Mouse (Mus musculus) CH12.LX (cell line): Measurements from ENCODE around the gene Ascc2. TPM values are rescaled to one million over a fixed set of nuclear protein-coding genes. Genes with fewer than 3 reads are reported as not detected.

Experiments used
- DNase-seq: peaks from one replicate; pipeline ENCODE4 v3.0.0-alpha.2; 2013; ENCODE audit errors: extremely low read depth
- H3K27ac ChIP-seq: 2 replicates; pipeline ENCODE4 v1.5.1; 2012; ENCODE audit warnings: low read depth, mild to moderate bottlenecking, control low read depth, moderate library complexity; ENCODE audit not compliant: insufficient read depth
- H3K27me3 ChIP-seq: replicated peaks from 2 replicates; pipeline ENCODE3; 2012; ENCODE audit warnings: inconsistent platforms
- H3K36me3 ChIP-seq, 2 experiments: replicated peaks in 1 of 2; 2 replicates each; pipeline versions ENCODE3 to v1.6.1; 2012; ENCODE audit warnings: inconsistent platforms in 1 of 2, low read length in 1 of 2, mild to moderate bottlenecking in 1 of 2, mixed read lengths in 1 of 2, moderate library complexity in 1 of 2; ENCODE audit not compliant: control insufficient read depth in 1 of 2, insufficient read depth in 1 of 2
- H3K4me1 ChIP-seq, 2 experiments: 2 replicates each; pipeline ENCODE4 v1.6.1; 2012; ENCODE audit warnings: inconsistent platforms in 1 of 2, moderate library complexity in 1 of 2; ENCODE audit not compliant: insufficient read depth in 2 of 2, control insufficient read depth in 1 of 2
- H3K4me2 ChIP-seq: 2 replicates; pipeline ENCODE4 v1.6.1; 2012; ENCODE audit warnings: low read depth, mild to moderate bottlenecking, control low read depth; ENCODE audit not compliant: poor library complexity, insufficient read depth, severe bottlenecking
- H3K4me3 ChIP-seq, 3 experiments: fragments of 150-350 bp in 1 of 3; sonication (generic) in 1 of 3; replicated peaks in 1 of 3; 2 replicates each; pipeline versions ENCODE3 to v1.5.1; 2011 to 2012; ENCODE audit warnings: low read depth in 2 of 3, low read length in 2 of 3, mild to moderate bottlenecking in 2 of 3, moderate library complexity in 2 of 3, control low read depth in 1 of 3, improper control_type of control experiment in 1 of 3, inconsistent platforms in 1 of 3, mixed read lengths in 1 of 3; ENCODE audit not compliant: poor library complexity in 1 of 3
- H3K79me2 ChIP-seq: replicated peaks from 2 replicates; pipeline ENCODE4 v1.6.1; 2012; ENCODE audit warnings: mild to moderate bottlenecking, moderate library complexity; ENCODE audit not compliant: control insufficient read depth, poor library complexity, insufficient read depth, severe bottlenecking; ENCODE audit errors: extremely low read depth
- H3K9ac ChIP-seq: 2 replicates; pipeline ENCODE4 v1.6.1; 2012; ENCODE audit warnings: low read depth, mild to moderate bottlenecking, control low read depth, moderate library complexity; ENCODE audit not compliant: insufficient read depth
- H3K9me3 ChIP-seq: replicated peaks from 2 replicates; pipeline ENCODE3; 2012; ENCODE audit warnings: low read length, inconsistent platforms, mixed read lengths
- BHLHE40 ChIP-seq: IDR thresholded peaks from 2 replicates; pipeline ENCODE4 v1.6.1; 2011; ENCODE audit warnings: mild to moderate bottlenecking, low read depth, low read length, improper control_type of control experiment
- CHD1 ChIP-seq: IDR thresholded peaks from 2 replicates; pipeline ENCODE4 v1.6.1; 2012; ENCODE audit warnings: low read depth, low read length, improper control_type of control experiment, inconsistent platforms
- CHD2 ChIP-seq: IDR thresholded peaks from 2 replicates; pipeline ENCODE4 v1.6.1; 2011; ENCODE audit warnings: low read length, improper control_type of control experiment
- CTCF ChIP-seq, 2 experiments: IDR thresholded peaks in 1 of 2; conservative IDR thresholded peaks in 1 of 2; 2 replicates each; pipeline ENCODE4 v1.5.1; 2011 to 2012; ENCODE audit warnings: low read depth in 2 of 2, low read length in 2 of 2, improper control_type of control experiment in 1 of 2, inconsistent platforms in 1 of 2, mild to moderate bottlenecking in 1 of 2, moderate library complexity in 1 of 2
- E2F4 ChIP-seq: IDR thresholded peaks from 2 replicates; pipeline ENCODE4 v1.6.1; 2011; ENCODE audit warnings: low read depth, low read length, improper control_type of control experiment; ENCODE audit not compliant: insufficient replicate concordance
- ELF1 ChIP-seq: IDR thresholded peaks from 2 replicates; pipeline ENCODE4 v1.6.1; 2014; ENCODE audit warnings: low read depth, mild to moderate bottlenecking, inconsistent platforms, low read length, improper control_type of control experiment
- EP300 ChIP-seq: IDR thresholded peaks from 2 replicates; pipeline ENCODE4 v1.6.1; 2011; ENCODE audit warnings: low read length, improper control_type of control experiment
- ETS1 ChIP-seq: conservative IDR thresholded peaks from 2 replicates; pipeline ENCODE4 v1.6.1; 2012; ENCODE audit warnings: low read depth, mild to moderate bottlenecking, inconsistent platforms, low read length, improper control_type of control experiment, moderate library complexity
- GABPA ChIP-seq: IDR thresholded peaks from 2 replicates; pipeline ENCODE4 v1.6.1; 2012; ENCODE audit warnings: low read depth, low read length, improper control_type of control experiment, inconsistent platforms; ENCODE audit not compliant: insufficient replicate concordance
- HCFC1 ChIP-seq: IDR thresholded peaks from 2 replicates; pipeline ENCODE4 v1.6.1; 2012; ENCODE audit warnings: low read depth, mild to moderate bottlenecking, inconsistent platforms, low read length, improper control_type of control experiment
- IRF4 ChIP-seq: IDR thresholded peaks from 2 replicates; pipeline ENCODE4 v1.6.1; 2014; ENCODE audit warnings: low read depth, mild to moderate bottlenecking, inconsistent platforms, low read length, improper control_type of control experiment
- JUN ChIP-seq: IDR thresholded peaks from 2 replicates; pipeline ENCODE4 v1.6.1; 2011; ENCODE audit warnings: low read depth, mild to moderate bottlenecking, low read length, improper control_type of control experiment, moderate library complexity; ENCODE audit not compliant: insufficient read depth
- JUND ChIP-seq: conservative IDR thresholded peaks from 2 replicates; pipeline ENCODE4 v1.6.1; 2011; ENCODE audit warnings: low read depth, low read length, improper control_type of control experiment
- KAT2A ChIP-seq: IDR thresholded peaks from 2 replicates; pipeline ENCODE4 v1.6.1; 2012; ENCODE audit warnings: low read length, improper control_type of control experiment, inconsistent platforms; ENCODE audit not compliant: insufficient replicate concordance
- MAFK ChIP-seq: IDR thresholded peaks from 2 replicates; pipeline ENCODE4 v1.6.1; 2011; ENCODE audit warnings: low read length, improper control_type of control experiment; ENCODE audit not compliant: insufficient replicate concordance
- MAX ChIP-seq: IDR thresholded peaks from 2 replicates; pipeline ENCODE4 v1.6.1; 2011; ENCODE audit warnings: low read length, improper control_type of control experiment
- MAZ ChIP-seq: IDR thresholded peaks from 2 replicates; pipeline ENCODE4 v1.6.1; 2012; ENCODE audit warnings: low read depth, mild to moderate bottlenecking, inconsistent platforms, low read length, improper control_type of control experiment, moderate library complexity
- MEF2A ChIP-seq: IDR thresholded peaks from 2 replicates; pipeline ENCODE4 v1.6.1; 2014; ENCODE audit warnings: low read depth, mild to moderate bottlenecking, inconsistent platforms, low read length, improper control_type of control experiment, borderline replicate concordance
- MXI1 ChIP-seq: IDR thresholded peaks from 2 replicates; pipeline ENCODE4 v1.6.1; 2011; ENCODE audit warnings: mild to moderate bottlenecking, low read depth, low read length, improper control_type of control experiment
- MYC ChIP-seq: IDR thresholded peaks from 2 replicates; pipeline ENCODE4 v1.6.1; 2011; ENCODE audit warnings: low read depth, mild to moderate bottlenecking, improper control_type of control experiment, low read length
- NELFE ChIP-seq: IDR thresholded peaks from 2 replicates; pipeline ENCODE4 v1.6.1; 2011; ENCODE audit warnings: low read depth, low read length, improper control_type of control experiment
- NRF1 ChIP-seq: IDR thresholded peaks from 2 replicates; pipeline ENCODE4 v1.6.1; 2014; ENCODE audit warnings: low read depth, mild to moderate bottlenecking, inconsistent platforms, low read length, improper control_type of control experiment, moderate library complexity
- PAX5 ChIP-seq: IDR thresholded peaks from 2 replicates; pipeline ENCODE4 v1.6.1; 2012; ENCODE audit warnings: low read length, inconsistent platforms, mixed read lengths
- POLR2A ChIP-seq: IDR thresholded peaks from 2 replicates; pipeline ENCODE4 v1.6.1; 2011; ENCODE audit warnings: low read depth, mild to moderate bottlenecking, improper control_type of control experiment, low read length
- POLR2AphosphoS2 ChIP-seq: IDR thresholded peaks from 2 replicates; pipeline ENCODE4 v1.6.1; 2011; ENCODE audit warnings: low read depth, low read length, improper control_type of control experiment
- RAD21 ChIP-seq: IDR thresholded peaks from 2 replicates; pipeline ENCODE4 v1.6.1; 2011; ENCODE audit warnings: low read depth, mild to moderate bottlenecking, low read length, improper control_type of control experiment, moderate library complexity
- RCOR1 ChIP-seq: conservative IDR thresholded peaks from 2 replicates; pipeline ENCODE4 v1.6.1; 2012; ENCODE audit warnings: low read depth, mild to moderate bottlenecking, inconsistent platforms, low read length, improper control_type of control experiment
- SIN3A ChIP-seq: IDR thresholded peaks from 2 replicates; pipeline ENCODE4 v1.6.1; 2012; ENCODE audit warnings: low read length, improper control_type of control experiment, inconsistent platforms
- SMC3 ChIP-seq: IDR thresholded peaks from 2 replicates; pipeline ENCODE4 v1.6.1; 2011; ENCODE audit warnings: low read depth, low read length, improper control_type of control experiment
- TBP ChIP-seq: conservative IDR thresholded peaks from 2 replicates; pipeline ENCODE4 v1.6.1; 2011; ENCODE audit warnings: low read depth, low read length, improper control_type of control experiment
- TCF12 ChIP-seq: IDR thresholded peaks from 2 replicates; pipeline ENCODE4 v1.6.1; 2014; ENCODE audit warnings: low read depth, mild to moderate bottlenecking, inconsistent platforms, low read length, improper control_type of control experiment
- UBTF ChIP-seq: IDR thresholded peaks from 2 replicates; pipeline ENCODE4 v1.6.1; 2012; ENCODE audit warnings: low read depth, mild to moderate bottlenecking, inconsistent platforms, low read length, improper control_type of control experiment, moderate library complexity
- USF1 ChIP-seq: IDR thresholded peaks from 2 replicates; pipeline ENCODE4 v1.6.1; 2014; ENCODE audit warnings: low read depth, mild to moderate bottlenecking, inconsistent platforms, low read length, improper control_type of control experiment
- USF2 ChIP-seq: conservative IDR thresholded peaks from 2 replicates; pipeline ENCODE4 v1.6.1; 2011; ENCODE audit warnings: low read depth, low read length, improper control_type of control experiment
- ZC3H11A ChIP-seq: IDR thresholded peaks from 2 replicates; pipeline ENCODE4 v1.6.1; 2012; ENCODE audit warnings: low read depth, mild to moderate bottlenecking, inconsistent platforms, low read length, improper control_type of control experiment
- ZKSCAN1 ChIP-seq: IDR thresholded peaks from 2 replicates; pipeline ENCODE4 v1.6.1; 2012; ENCODE audit warnings: low read depth, inconsistent platforms, low read length, improper control_type of control experiment, borderline replicate concordance
- ZMIZ1 ChIP-seq: IDR thresholded peaks from 2 replicates; pipeline ENCODE4 v1.6.1; 2012; ENCODE audit warnings: low read depth, mild to moderate bottlenecking, inconsistent platforms, low read length, improper control_type of control experiment
- ZNF384 ChIP-seq: IDR thresholded peaks from 2 replicates; pipeline ENCODE4 v1.6.1; 2012; ENCODE audit warnings: low read depth, low read length, improper control_type of control experiment, inconsistent platforms
- dilution Hi-C: fragments of 300-500 bp; cut with MboI; formaldehyde crosslinking; loops from 2 replicates; pipeline ENCODE4 v1.14.3; 2020; ENCODE audit warnings: low sequenced_read_pairs; ENCODE audit not compliant: extremely low pct_unique_long_range_greater_than_20kb, extremely low pct_ligation_motif_present
- in situ Hi-C: fragments of 300-500 bp; cut with MboI; formaldehyde crosslinking; loops from 3 replicates; pipeline ENCODE4 v1.14.3; 2019; ENCODE audit warnings: low sequenced_read_pairs, low pct_ligation_motif_present, low pct_unique_long_range_greater_than_20kb, mixed read lengths
- polyA plus RNA-seq: library from polyadenylated mRNA; unstranded; fragments of >175 nt; gene quantifications from 2 replicates; pipeline ENCODE4 v1.2.1, GENCODE M21; 2012; ENCODE audit warnings: low read depth; ENCODE audit not compliant: insufficient read length
- total RNA-seq, 2 experiments: library from RNA; depleted of rRNA; stranded (reverse); fragments of 300-350 nt in 1 of 2; fragments of >200 nt in 1 of 2; gene quantifications; 2 replicates each; pipeline ENCODE4 v1.2.3; 2012 to 2014

The Ascc2 gene
- total RNA-seq (2012; rRNA removed) (34.6 and 37.2 TPM in 2 replicates), total RNA-seq (2014; rRNA removed) (25.1 and 26.0 TPM in 2 replicates), polyA plus RNA-seq (50.4 and 52.9 TPM in 2 replicates)

GRCm38 (mm10) chr11:4637534-4638234 is at the start of gene Ascc2:
Gene Ascc2 (plus strand): TSS chr11:4637747.
- H3K9me3 ChIP-seq = no peaks in the 10 kb centered on the region
- peak within 1 kb of the TSS; percentile 74 for H3K4me2 ChIP-seq
- dilution Hi-C loops (no loop called here), in situ Hi-C loops (loop anchor here (5.0 kb wide), 1 partner anchor 40 kb away; no protein-coding TSS in a partner anchor)
- peak within 1 kb of the TSS; percentile 79 to 100 (median 87) for H3K4me3 ChIP-seq
- H3K27ac ChIP-seq = 0 out of 2 replicates have a peak within 1 kb of the TSS, but pooled peaks have one; percentile 19
- peak; percentile 94 for DNase-seq
- H3K27me3 ChIP-seq = peaks cover 14% of the 10 kb centered on the region
- H3K9ac ChIP-seq = peak within 1 kb of the TSS; percentile 77
- peaks cover 7 to 23% of the 10 kb centered on the region in 2 experiments; a peak in 3 of 4 replicates for H3K4me1 ChIP-seq
- TF ChIP-seq NRF1 (peak; percentile 53; the same call in 1 of the 2 replicates), TCF12 (peak; percentile 83), JUND (no peak), MEF2A (no peak), SMC3 (no peak), ZKSCAN1 (no peak), E2F4 (peak; percentile 48; the same call in 1 of the 2 replicates), RCOR1 (no peak), UBTF (no peak), POLR2A (peak; percentile 91), JUN (no peak), TBP (peak; percentile 63; the same call in 1 of the 2 replicates), HCFC1 (peak; percentile 83), BHLHE40 (no peak), ELF1 (peak; percentile 97), MAFK (no peak), USF1 (no peak), KAT2A (peak; percentile 79; the same call in 1 of the 2 replicates), POLR2AphosphoS2 (peak; percentile 70; the same call in 1 of the 2 replicates), MAZ (peak; percentile 94), RAD21 (no peak), CHD2 (peak; percentile 85), CHD1 (no peak), PAX5 (no peak), CTCF (conservative IDR thresholded peaks at IDR 0.05 in 1 of 2, IDR thresholded peaks at IDR 0.05 in 1 of 2; ENCODE audit: low read depth in 2 of 2, low read length in 2 of 2) (no peak), MAX (no peak), IRF4 (peak; percentile 23; the same call in 1 of the 2 replicates), ETS1 (0 out of 2 replicates have a peak, but pooled peaks have one; percentile 6), GABPA (no peak; the same call in 1 of the 2 replicates), USF2 (no peak), MXI1 (peak; percentile 88), SIN3A (peak; percentile 93), EP300 (no peak), MYC (0 out of 2 replicates have a peak, but pooled peaks have one; percentile 44), ZMIZ1 (peak; percentile 66), ZNF384 (no peak), ZC3H11A (no peak), NELFE (peak; percentile 88)
- peaks cover 15 to 33% of the 10 kb centered on the region in 2 experiments for H3K36me3 ChIP-seq
- peaks cover 31% of the 10 kb centered on the region for H3K79me2 ChIP-seq
